Mouse (Mus musculus): ENCODE results near the gene Arhgap10.

GRCm38 (mm10) chr8:77501131-77501530, 16.6 kb downstream of the Arhgap10 start:
- no peak for TF ChIP-seq EP300 (IDR thresholded peaks at IDR 0.05; ENCODE audit: insufficient read depth, low read depth, low read length)
- no peak for TF ChIP-seq CTCF (IDR thresholded peaks at IDR 0.05)
- no peak for TF ChIP-seq POLR2A (IDR thresholded peaks at IDR 0.05; ENCODE audit: insufficient read depth, low read depth, low read length)
